ENCODE assay signal across 9 mouse cellular contexts in genomic region chr14:120909396-120909795, GRCm38 (mm10). TPM values are rescaled to one million over a fixed set of nuclear protein-coding genes. Genes with fewer than 3 reads are reported as not detected.
DNase-seq lines count a peak whose midpoint lies in the region.
"Had no signal": no experiment of that assay in that cellular context is flagged by ENCODE, and none has a peak within 500 bp of the region (broad histone marks: within the 10 kb centered on the region; RNA-seq: fewer than 3 reads in every experiment).

No protein-coding gene starts in this region.

- peak; percentile 23 for DNase-seq in heart, adult 8-10 months (ENCODE audit: low spot score)
- no peak for DNase-seq in heart, embryonic 10.5 days (ENCODE audit: low spot score)
- DNase-seq in 3T3-L1 (ENCODE audit: low read depth, low spot score): peak; percentile 41
- DNase-seq in adrenal gland, postnatal 25 days: peak; percentile 81
- peak; percentile 48 for DNase-seq in kidney, postnatal 10 days
- DNase-seq in retina, postnatal 1 day: no peak
- DNase-seq in spleen, postnatal 36 days (ENCODE audit: low spot score in 2 of 2): no peak
- no peak for DNase-seq in yolk sac, embryonic 10.5 days (ENCODE audit: low spot score)

- no peaks in the 10 kb centered on the region for H3K27me3 ChIP-seq in heart, embryonic 10.5 days (ENCODE audit: insufficient read depth, poor library complexity, severe bottlenecking)
- H3K27me3 ChIP-seq: forebrain, embryonic 12.5 days had no signal

- no peak overlapping the region for H3K27ac ChIP-seq in heart, embryonic 10.5 days

- H3K9me3 ChIP-seq in heart, embryonic 10.5 days: no peaks in the 10 kb centered on the region
- H3K9me3 ChIP-seq: forebrain, embryonic 12.5 days had no signal

- peaks cover 13% of the 10 kb centered on the region; the same call in 1 of the 2 replicates for H3K4me1 ChIP-seq in heart, embryonic 10.5 days

- H3K36me3 ChIP-seq in heart, embryonic 10.5 days: no peaks in the 10 kb centered on the region
- H3K36me3 ChIP-seq: forebrain, embryonic 12.5 days had no signal

- no peak overlapping the region for H3K4me3 ChIP-seq in heart, embryonic 10.5 days

- 79% methylated on average over 3 of the region's 3 CpGs for WGBS in heart, embryonic 10.5 days

RNA-seq across cellular contexts. Expression of gene Ipo5, which starts 1.6 kb away (rescaled TPM):
- 100 to 1,000 TPM; 113 to 131 (median 125) TPM for total RNA-seq in heart, adult 8-10 months (2022)
- polyA plus RNA-seq in heart, embryonic 10.5 days (2016; fragmentation: Nextera tagmentation; extraction: Ambion mirVana): 104 and 111 TPM in 2 replicates
- 83.9 and 89.9 TPM in 2 replicates for total RNA-seq in adrenal gland, postnatal 25 days (2021)

Comparison
In these comparisons a context has a peak if more than half of its experiments do, and no peak if none do; other contexts are left out.
1. DNase-seq: peak in heart, adult 8-10 months (single experiment), 3T3-L1 (single experiment), adrenal gland, postnatal 25 days (single experiment) and kidney, postnatal 10 days (single experiment); none in heart, embryonic 10.5 days (single experiment), retina, postnatal 1 day (single experiment), spleen, postnatal 36 days (0 of 2) and yolk sac, embryonic 10.5 days (single experiment).